Mouse (Mus musculus): Measurements from ENCODE around the gene Maml2.

DNA sequence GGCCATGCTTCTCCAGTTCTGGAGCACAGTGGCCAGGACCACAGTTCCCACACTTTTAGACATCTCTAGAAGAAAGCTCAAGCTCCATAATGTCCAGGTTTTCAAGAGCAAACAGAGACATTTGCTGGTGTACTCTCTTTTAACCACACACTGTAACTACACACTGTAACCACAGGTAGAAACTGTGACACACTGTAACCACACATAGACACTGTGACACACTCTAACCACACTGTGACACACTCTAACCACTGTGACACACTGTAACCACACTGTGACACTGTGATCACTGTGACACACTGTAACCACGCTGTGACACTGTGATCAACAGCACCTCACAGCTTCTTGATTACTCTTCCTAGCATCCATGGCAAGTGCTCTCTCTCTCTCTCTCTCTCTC is 148.5 kb downstream of the Maml2 start:
- no peak for TF ChIP-seq CTCF (IDR thresholded peaks at IDR 0.05; ENCODE audit: extremely low read depth, insufficient read depth, low read length)
- TF ChIP-seq POLR2A (IDR thresholded peaks at IDR 0.05; ENCODE audit: extremely low read depth, insufficient read depth, low read length): no peak

All from cortical plate, adult 2 months (tissue).